Mouse (Mus musculus) liver, embryonic 12.5 days (tissue): ENCODE measurements around the gene Eif4a1. TPM values are rescaled to one million over a fixed set of nuclear protein-coding genes. Genes with fewer than 3 reads are reported as not detected.
"Not testable (repeated sequence)": the region's sequence is repeated elsewhere in the genome, so short reads cannot be mapped to it uniquely, and the experiment has no call there.

ENCODE experiments used
- ATAC-seq: fragments of 200-750 bp; cut with Nextera tagmentation; 2 replicates; pipeline ENCODE4 v1.8.0; 2017; ENCODE audit warnings: moderate number of reproducible peaks, mild to moderate bottlenecking, moderate library complexity
- H3K27ac ChIP-seq: fragments of 300-500 bp; sonication (generic); 2 replicates; pipeline ENCODE4 v1.5.1; 2016; ENCODE audit warnings: mild to moderate bottlenecking
- H3K27me3 ChIP-seq: fragments of 300-500 bp; sonication (generic); replicated peaks from 2 replicates; pipeline ENCODE4 v1.6.1; 2016; ENCODE audit warnings: mild to moderate bottlenecking, moderate library complexity
- H3K36me3 ChIP-seq: fragments of 300-500 bp; sonication (generic); 2 replicates; pipeline ENCODE4 v1.6.1; 2016; ENCODE audit warnings: mild to moderate bottlenecking, moderate library complexity
- H3K4me1 ChIP-seq: fragments of 300-500 bp; sonication (generic); 2 replicates; pipeline ENCODE4 v1.6.1; 2016
- H3K4me2 ChIP-seq: fragments of 300-500 bp; sonication (generic); 2 replicates; pipeline ENCODE4 v1.6.1; 2016; ENCODE audit warnings: mild to moderate bottlenecking, moderate library complexity
- H3K4me3 ChIP-seq: fragments of 300-500 bp; sonication (generic); 2 replicates; pipeline ENCODE4 v1.5.1; 2016; ENCODE audit warnings: mild to moderate bottlenecking, moderate library complexity
- H3K9ac ChIP-seq: fragments of 300-500 bp; sonication (generic); 2 replicates; pipeline ENCODE4 v1.6.1; 2016; ENCODE audit warnings: mild to moderate bottlenecking, moderate library complexity
- H3K9me3 ChIP-seq: fragments of 300-500 bp; sonication (generic); replicated peaks from 2 replicates; pipeline ENCODE4 v1.6.1; 2016; ENCODE audit warnings: mild to moderate bottlenecking, moderate library complexity
- WGBS: fragments of 180-500 bp; shearing (Covaris S2); methylation state at CpG from one replicate; pipeline ENCODE4 v1.1.7; 2016; ENCODE audit not compliant: insufficient replicate concordance; 5-methylcytosine and 5-hydroxymethylcytosine counted together
- polyA plus RNA-seq: library from polyadenylated mRNA; unstranded; fragments of >200 nt; fragmentation: Nextera tagmentation; extraction: Ambion mirVana; gene quantifications from 2 replicates; pipeline ENCODE4 v1.2.1, GENCODE M21; 2016

Gene Eif4a1
- polyA plus RNA-seq, 1 experiment from 2014 or later: 408 TPM

DNA sequence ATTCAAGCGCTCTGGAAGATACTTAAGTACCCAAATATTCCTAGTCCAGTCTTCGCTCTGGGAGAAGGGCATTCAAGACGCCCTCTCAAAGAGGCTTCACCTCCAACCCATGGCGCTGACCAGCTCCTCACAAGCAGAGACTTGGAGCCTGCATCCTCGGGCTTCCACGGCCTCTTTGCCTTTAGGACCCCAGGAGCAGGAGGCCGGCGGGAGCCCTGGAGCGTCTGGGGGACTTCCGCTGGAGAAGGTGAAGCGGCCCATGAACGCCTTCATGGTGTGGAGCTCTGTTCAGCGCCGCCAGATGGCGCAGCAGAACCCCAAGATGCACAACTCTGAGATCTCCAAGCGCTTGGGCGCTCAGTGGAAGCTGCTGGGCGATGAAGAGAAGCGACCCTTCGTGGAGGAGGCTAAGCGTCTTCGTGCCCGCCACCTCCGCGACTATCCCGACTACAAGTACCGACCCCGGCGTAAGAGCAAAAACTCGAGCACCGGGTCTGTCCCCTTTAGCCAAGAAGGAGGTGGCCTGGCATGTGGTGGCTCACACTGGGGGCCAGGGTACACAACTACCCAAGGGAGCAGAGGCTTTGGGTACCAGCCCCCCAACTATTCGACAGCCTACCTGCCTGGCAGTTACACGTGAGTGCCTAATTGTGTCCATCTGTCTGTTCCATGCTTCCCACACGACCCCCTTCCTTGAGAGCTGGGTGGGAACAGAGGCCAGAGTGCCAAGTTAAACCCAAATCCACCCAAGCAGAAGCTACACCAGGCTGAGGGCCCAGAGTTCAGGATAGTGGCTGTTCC, 16.8 kb downstream of the Eif4a1 start, which contains the start of gene Sox15:
Sox15 (plus strand) TSS at position 51 of the 801 bp plus-strand sequence.
- 42% methylated on average over 34 of the region's 34 CpGs for WGBS
- Histone ChIP-seq H3K36me3 (peaks cover 88% of the 10 kb centered on the region), H3K9me3 (no peaks in the 10 kb centered on the region), H3K27ac (peak within 1 kb of the TSS; percentile 34), H3K4me2 (no peak within 1 kb of the TSS), H3K4me3 (no peak within 1 kb of the TSS), H3K9ac (peak within 1 kb of the TSS; percentile 13; the same call in 1 of the 2 replicates), H3K4me1 (peaks cover 47% of the 10 kb centered on the region), H3K27me3 (no peaks in the 10 kb centered on the region)
- peak; percentile 63; the same call in 1 of the 2 replicates for ATAC-seq

DNA sequence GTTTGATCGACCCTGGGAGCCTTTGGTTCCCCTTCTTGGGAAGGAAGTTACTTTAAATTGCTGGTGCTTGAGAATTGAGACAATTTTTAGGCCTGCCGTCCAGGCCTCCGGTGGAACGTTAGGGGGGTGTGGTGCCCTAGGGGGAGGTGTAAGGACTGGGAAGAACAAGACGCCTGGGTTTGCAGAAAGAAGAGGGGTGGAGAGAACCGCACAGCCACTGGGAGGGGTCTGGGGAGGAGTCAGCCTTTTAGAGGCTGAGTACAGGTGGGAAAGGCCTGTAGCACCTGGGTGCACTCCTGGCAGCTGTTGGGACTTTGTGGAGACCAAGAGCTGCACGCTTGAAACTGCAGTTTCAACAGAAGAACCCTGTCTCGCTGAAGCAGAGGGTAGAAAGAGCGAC, 17.5 kb downstream of the Eif4a1 start:
- 43% methylated on average over 9 of the region's 9 CpGs for WGBS
- ATAC-seq: no peak
- no peak overlapping the region for H3K4me3 ChIP-seq
- peak overlapping the region; percentile 22; the same call in 1 of the 2 replicates for H3K27ac ChIP-seq
- H3K36me3 ChIP-seq: peaks cover 89% of the 10 kb centered on the region
- no peak overlapping the region for H3K4me2 ChIP-seq
- no peaks in the 10 kb centered on the region for H3K27me3 ChIP-seq
- H3K9me3 ChIP-seq: no peaks in the 10 kb centered on the region
- H3K9ac ChIP-seq: no peak overlapping the region
- peaks cover 45% of the 10 kb centered on the region for H3K4me1 ChIP-seq

DNA sequence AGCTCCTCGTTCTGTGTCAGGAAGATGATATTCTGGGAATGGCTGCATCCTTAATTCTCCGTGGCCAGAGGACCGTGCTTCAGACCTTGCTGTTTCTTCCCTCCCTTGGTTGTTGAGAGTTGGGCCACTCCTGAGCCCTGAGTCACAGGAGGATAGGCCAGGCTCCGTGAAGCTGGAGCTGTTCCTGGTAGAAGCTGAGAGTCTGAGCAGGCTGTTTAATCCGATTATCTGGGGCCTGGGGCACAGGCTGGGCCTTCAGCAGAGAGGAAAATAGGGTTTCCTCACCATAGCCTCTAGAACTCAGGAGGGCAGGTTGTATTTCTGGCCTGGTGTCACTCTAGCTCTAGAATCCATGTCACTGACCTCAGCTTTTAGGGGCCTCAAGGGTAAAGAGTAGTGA, 18.8 kb downstream of the Eif4a1 start:
- H3K9me3 ChIP-seq: no peaks in the 10 kb centered on the region
- H3K27me3 ChIP-seq: no peaks in the 10 kb centered on the region
- H3K36me3 ChIP-seq: peaks cover 91% of the 10 kb centered on the region
- ATAC-seq: no peak
- WGBS: 73% methylated on average over 5 of the region's 5 CpGs
- no peak overlapping the region for H3K4me3 ChIP-seq
- peaks cover 45% of the 10 kb centered on the region for H3K4me1 ChIP-seq
- H3K27ac ChIP-seq: no peak overlapping the region
- no peak overlapping the region for H3K4me2 ChIP-seq
- H3K9ac ChIP-seq: no peak overlapping the region

DNA sequence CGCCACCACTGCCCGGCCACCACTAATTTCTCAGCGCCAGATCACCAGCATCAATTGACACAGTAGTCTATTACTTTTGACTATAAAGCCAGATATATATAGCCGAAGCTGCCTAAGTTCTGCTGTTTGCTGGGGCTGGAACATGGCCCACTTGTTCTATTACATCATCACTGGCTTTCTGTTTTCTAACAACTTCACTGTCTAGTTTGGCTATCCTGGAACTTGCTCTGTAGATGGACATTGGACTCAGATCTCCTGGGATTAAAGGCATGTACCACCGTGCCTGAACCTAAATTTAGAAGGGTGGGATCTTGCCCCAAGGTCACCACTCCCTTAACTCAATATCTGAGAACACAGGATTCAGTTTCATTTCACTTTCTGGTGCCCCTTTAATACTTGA, 26.4 kb downstream of the Eif4a1 start:
- H3K27ac ChIP-seq: no peak overlapping the region
- 90% methylated on average over 5 of the region's 5 CpGs for WGBS
- no peaks in the 10 kb centered on the region for H3K9me3 ChIP-seq
- H3K27me3 ChIP-seq: no peaks in the 10 kb centered on the region
- peaks cover 99% of the 10 kb centered on the region for H3K36me3 ChIP-seq
- no peak overlapping the region for H3K4me3 ChIP-seq
- H3K9ac ChIP-seq: no peak overlapping the region
- no peak for ATAC-seq
- no peak overlapping the region for H3K4me2 ChIP-seq
- no peaks in the 10 kb centered on the region for H3K4me1 ChIP-seq

DNA sequence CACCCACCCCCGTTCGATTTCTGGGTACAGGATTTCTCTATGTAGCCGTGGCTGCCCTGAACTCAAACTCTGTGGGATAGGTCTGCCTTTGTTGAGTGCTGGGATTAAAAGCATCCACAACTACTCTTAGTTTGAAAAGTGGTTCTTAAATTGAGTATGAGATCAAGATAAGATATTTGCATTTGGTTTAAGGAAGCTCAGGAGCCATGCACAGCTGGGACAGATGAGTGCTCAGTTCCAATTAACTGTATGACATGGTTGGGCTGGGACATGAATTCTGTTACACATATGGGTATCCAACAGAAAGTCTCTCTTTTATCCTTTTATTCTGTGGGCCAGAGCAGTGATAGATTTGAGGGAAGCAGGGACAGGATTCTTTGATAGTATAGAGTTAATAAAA, 36.8 kb downstream of the Eif4a1 start:
- WGBS: 82% methylated on average over 3 of the region's 3 CpGs
- Histone ChIP-seq H3K27ac (peak overlapping the region; percentile 40; the same call in 1 of the 2 replicates), H3K9me3 (no peaks in the 10 kb centered on the region), H3K36me3 (peaks cover 39% of the 10 kb centered on the region), H3K9ac (peak overlapping the region; percentile 31; the same call in 1 of the 2 replicates), H3K4me1 (peaks cover 45% of the 10 kb centered on the region), H3K4me3 (no peak overlapping the region), H3K27me3 (no peaks in the 10 kb centered on the region), H3K4me2 (peak overlapping the region; percentile 86)
- ATAC-seq: no peak

GRCm38 (mm10) chr11:69633128-69633866, 38.9 kb downstream of the Eif4a1 start:
- Histone ChIP-seq H3K9me3 (no peaks in the 10 kb centered on the region), H3K4me1 (peaks cover 48% of the 10 kb centered on the region), H3K36me3 (peaks cover 22% of the 10 kb centered on the region), H3K27ac (peak overlapping the region; percentile 98), H3K9ac (peak overlapping the region; percentile 99), H3K4me3 (peak overlapping the region; percentile 98), H3K27me3 (no peaks in the 10 kb centered on the region), H3K4me2 (peak overlapping the region; percentile 86)
- peak; percentile 60 for ATAC-seq
- WGBS: under 1% methylated on average over 42 of the region's 50 CpGs

DNA sequence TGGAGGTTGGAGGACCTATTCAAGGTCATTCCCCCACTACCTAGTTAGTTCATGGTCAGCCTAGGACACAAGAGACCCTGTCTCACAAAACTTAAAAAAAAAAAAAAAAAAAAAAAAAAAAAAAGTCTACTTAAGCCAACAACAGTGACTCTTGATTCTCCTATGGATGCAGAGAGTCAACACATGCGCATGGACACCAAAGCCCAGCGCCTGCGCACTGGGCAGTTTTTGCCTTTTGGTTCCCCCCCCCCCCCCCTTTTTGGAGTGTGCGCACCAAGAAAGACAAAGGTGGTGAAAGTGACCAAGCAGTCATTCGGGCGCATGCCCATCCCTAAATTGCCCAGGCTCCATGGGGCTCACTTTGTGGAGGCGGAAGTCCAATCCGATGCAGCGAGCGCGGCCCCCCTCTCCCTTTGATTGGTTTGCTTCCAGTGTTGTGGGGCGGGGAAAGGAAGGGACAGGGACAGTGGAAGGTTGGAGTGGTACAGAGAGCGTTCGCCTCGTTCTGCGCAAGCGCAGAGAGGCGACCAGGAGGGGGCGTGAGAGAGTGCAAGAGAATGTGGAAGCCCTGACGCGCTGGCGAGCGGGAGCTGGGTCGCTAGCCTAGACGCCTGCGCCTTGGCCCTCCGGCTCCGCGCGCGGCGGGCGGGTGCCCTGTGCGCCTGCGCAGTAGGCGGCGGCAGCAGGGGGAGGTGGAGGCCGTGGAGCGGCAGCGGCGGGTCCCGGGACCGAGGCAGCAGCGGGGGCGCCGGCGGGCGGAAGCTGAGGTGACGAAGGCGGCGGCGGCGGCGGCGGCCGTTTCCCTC, 39.7 kb downstream of the Eif4a1 start, which contains the start of gene Fxr2:
Fxr2 (plus strand) TSS at position 707 of the 806 bp plus-strand sequence.
- under 1% methylated on average over 48 of the region's 56 CpGs for WGBS
- Histone ChIP-seq H3K9ac (peak within 1 kb of the TSS; percentile 99), H3K27ac (peak within 1 kb of the TSS; percentile 98), H3K27me3 (no peaks in the 10 kb centered on the region), H3K9me3 (no peaks in the 10 kb centered on the region), H3K4me1 (peaks cover 48% of the 10 kb centered on the region), H3K36me3 (peaks cover 14% of the 10 kb centered on the region), H3K4me3 (peak within 1 kb of the TSS; percentile 98), H3K4me2 (peak within 1 kb of the TSS; percentile 86)
- ATAC-seq: peak; percentile 95

GRCm38 (mm10) chr11:69629802-69630201, 42.4 kb downstream of the Eif4a1 start:
- no peak overlapping the region for H3K27ac ChIP-seq
- H3K9me3 ChIP-seq: no peaks in the 10 kb centered on the region
- ATAC-seq: no peak
- H3K4me3 ChIP-seq: no peak overlapping the region
- 63% methylated on average over 1 of the region's 1 CpGs for WGBS
- no peaks in the 10 kb centered on the region for H3K27me3 ChIP-seq
- no peaks in the 10 kb centered on the region for H3K36me3 ChIP-seq
- peaks cover 26% of the 10 kb centered on the region for H3K4me1 ChIP-seq
- no peak overlapping the region for H3K4me2 ChIP-seq
- no peak overlapping the region for H3K9ac ChIP-seq

DNA sequence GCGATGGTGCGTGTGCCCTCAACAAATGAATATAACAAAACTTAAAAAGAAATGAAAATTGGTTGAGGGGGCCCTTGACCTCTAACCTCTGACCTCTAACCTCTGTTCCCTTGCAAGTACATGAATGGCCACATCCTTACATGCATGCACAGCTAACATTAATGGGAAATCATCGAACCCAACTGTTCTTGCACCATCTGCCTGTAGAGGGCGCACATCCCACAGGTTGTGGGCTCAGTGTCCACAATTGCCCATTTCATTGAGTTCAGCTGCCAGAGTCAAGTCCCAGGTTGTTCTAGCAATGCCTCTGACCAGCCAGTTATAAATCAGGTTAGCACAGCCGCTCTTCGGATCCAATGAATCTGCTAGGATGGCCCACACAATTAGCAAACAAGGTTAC, 43.9 kb downstream of the Eif4a1 start:
- Histone ChIP-seq H3K9ac (no peak overlapping the region), H3K4me2 (no peak overlapping the region), H3K4me3 (no peak overlapping the region), H3K27ac (no peak overlapping the region), H3K4me1 (peaks cover 16% of the 10 kb centered on the region), H3K36me3 (no peaks in the 10 kb centered on the region), H3K27me3 (no peaks in the 10 kb centered on the region), H3K9me3 (no peaks in the 10 kb centered on the region)
- WGBS: 31% methylated on average over 6 of the region's 6 CpGs
- ATAC-seq: no peak

DNA sequence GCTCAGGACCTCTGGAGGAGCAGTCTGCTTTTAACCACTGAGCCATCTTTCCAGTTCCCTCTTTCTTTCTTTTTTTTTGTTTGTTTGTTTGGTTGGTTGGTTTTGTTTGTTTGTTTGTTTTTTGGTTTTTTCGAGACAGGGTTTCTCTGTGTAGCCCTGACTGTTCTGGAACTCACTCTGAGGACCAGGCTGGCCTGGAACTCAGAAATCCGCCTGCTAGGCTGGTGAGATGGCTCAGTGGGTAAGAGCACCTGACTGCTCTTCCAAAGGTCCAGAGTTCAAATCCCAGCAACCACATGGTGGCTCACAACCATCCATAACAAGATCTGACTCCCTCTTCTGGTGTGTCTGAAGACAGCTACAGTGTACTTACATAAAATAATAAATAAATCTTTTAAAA, 47.9 kb downstream of the Eif4a1 start:
- not testable (repeated sequence) for H3K27ac ChIP-seq, H3K9me3 ChIP-seq, H3K4me2 ChIP-seq, ATAC-seq, H3K36me3 ChIP-seq, H3K9ac ChIP-seq, H3K27me3 ChIP-seq, H3K4me3 ChIP-seq
- peaks cover 41% of the 10 kb centered on the region for H3K4me1 ChIP-seq
- 73% methylated on average over 2 of the region's 2 CpGs for WGBS

DNA sequence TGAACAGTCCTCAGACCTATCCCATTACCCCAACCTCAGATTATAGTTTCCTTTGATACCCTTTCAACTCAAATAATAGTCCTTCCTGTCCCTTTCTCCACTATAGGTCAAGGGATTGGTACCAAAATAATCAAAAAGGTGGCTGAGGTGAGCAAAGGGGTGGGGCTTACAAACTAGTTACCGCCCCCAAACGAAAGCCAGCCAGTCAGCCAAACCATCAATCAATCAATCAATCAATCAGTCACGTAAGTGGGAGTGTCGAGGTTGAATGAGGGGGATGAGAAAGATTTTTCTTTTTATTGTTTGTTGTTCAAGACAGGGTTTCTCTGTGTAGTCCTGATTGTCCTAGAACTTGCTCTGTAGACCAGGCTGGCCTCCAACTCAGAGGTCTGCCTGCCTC, 49.2 kb downstream of the Eif4a1 start:
- Histone ChIP-seq H3K27me3 (peaks cover under 1% of the 10 kb centered on the region; the same call in 1 of the 2 replicates), H3K4me3 (0 out of 2 replicates have a peak overlapping the region, but pooled peaks have one; percentile 62), H3K4me2 (peak overlapping the region; percentile 77), H3K9me3 (no peaks in the 10 kb centered on the region), H3K4me1 (peaks cover 42% of the 10 kb centered on the region), H3K9ac (no peak overlapping the region), H3K36me3 (no peaks in the 10 kb centered on the region), H3K27ac (no peak overlapping the region)
- 65% methylated on average over 4 of the region's 4 CpGs for WGBS
- no peak for ATAC-seq
